Mouse (Mus musculus) ES-E14 (cell line): Measurements from ENCODE around the gene Bmp7.

Experiments
- MAFK ChIP-seq: IDR thresholded peaks from 2 replicates; pipeline ENCODE4 v1.6.1; 2014; ENCODE audit warnings: mild to moderate bottlenecking, low read depth, low read length, inconsistent platforms; ENCODE audit not compliant: insufficient read depth
- ZNF384 ChIP-seq: IDR thresholded peaks from 2 replicates; pipeline ENCODE4 v1.6.1; 2012; ENCODE audit warnings: low read depth, low read length, inconsistent platforms

- TF ChIP-seq ZNF384 (no peak), MAFK (no peak)
Measured at GRCm38 (mm10) chr2:172875201-172875600, 64.9 kb downstream of the Bmp7 start.
